Mouse (Mus musculus) erythroblast, adult 5-6 weeks (primary cell): ENCODE measurements around the gene Paqr5. TPM values are rescaled to one million over a fixed set of nuclear protein-coding genes. Genes with fewer than 3 reads are reported as not detected.

Source experiments
- ATAC-seq: replicated peaks from 2 replicates; pipeline ENCODE4 v1.8.0; 2016; ENCODE audit warnings: moderate number of reproducible peaks, mild to moderate bottlenecking, moderate TSS enrichment, inconsistent platforms; ENCODE audit not compliant: poor library complexity, low FRiP score, severe bottlenecking
- total RNA-seq, 2 experiments: library from RNA; stranded (forward) in 1 of 2; stranded (reverse) in 1 of 2; fragments of 150-400 nt in 1 of 2; fragments of 200-764, 138-1000 nt in 1 of 2; gene quantifications; 2 replicates each; pipeline versions ENCODE4 v1.2.3 to v1.2.4; 2015 to 2017; ENCODE audit warnings: low replicate concordance in 2 of 2

Gene Paqr5
- total RNA-seq, 2 experiments from 2014 or later = not detected

GRCm38 (mm10) chr9:62015504-62015903 lies 11.2 kb downstream of the Paqr5 start:
- ATAC-seq = no peak

DNA sequence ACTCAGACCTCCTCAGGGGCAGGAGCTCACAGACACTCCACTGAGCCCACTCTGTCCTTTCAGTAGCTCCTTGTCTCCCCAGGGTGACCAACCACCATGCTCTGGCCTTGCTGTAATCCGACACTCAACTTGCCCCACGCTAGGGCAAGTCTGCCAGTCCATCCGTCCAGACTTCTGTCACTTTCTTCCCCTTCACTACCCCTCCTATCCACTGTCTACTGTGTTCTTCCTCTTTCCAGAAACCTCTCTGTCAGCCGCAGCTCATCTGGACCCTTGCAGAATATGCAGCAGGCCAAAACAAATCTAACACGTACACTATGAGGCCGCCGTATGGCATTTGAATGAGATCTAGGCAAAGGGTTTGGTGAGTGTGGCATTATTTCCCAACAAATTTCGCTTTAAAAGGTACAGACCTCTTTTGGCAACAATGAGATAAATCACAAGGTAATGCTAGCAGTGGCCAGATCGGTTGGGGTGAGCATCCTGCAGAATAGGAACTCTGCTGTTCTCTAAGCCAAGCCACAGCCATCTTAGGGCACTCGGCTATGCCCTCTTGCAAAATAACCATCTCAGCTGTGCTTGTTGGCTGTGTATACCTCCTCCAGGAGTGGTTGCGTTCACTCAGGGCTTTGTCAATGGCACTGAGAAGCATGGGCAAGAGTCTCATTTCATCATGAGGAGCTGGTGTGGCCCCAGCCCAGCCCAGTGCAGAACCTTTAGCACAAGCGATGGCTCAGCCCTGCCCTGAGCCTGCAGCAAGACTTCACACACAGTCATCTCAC lies 13.1 kb downstream of the Paqr5 start:
- ATAC-seq = no peak

DNA sequence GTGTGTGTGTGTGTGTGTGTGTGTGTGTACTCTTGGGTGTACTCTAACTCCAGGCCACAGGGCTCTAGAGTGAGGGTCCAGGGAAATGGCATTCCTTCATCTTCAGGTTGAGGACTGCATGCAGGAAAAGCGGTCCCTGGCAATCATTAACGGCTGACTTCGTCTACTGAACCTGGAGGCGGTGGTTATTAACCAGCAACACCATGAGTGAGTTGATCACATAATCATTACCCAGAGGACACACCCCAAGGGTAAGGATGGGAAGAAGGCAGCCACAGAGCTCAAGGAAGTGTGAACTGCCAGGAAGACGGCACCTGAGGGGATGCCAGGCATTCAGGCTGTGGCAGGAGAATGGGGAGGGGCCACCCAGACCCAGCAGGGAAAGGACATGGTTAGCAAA lies 18.3 kb downstream of the Paqr5 start:
- ATAC-seq = no peak

DNA sequence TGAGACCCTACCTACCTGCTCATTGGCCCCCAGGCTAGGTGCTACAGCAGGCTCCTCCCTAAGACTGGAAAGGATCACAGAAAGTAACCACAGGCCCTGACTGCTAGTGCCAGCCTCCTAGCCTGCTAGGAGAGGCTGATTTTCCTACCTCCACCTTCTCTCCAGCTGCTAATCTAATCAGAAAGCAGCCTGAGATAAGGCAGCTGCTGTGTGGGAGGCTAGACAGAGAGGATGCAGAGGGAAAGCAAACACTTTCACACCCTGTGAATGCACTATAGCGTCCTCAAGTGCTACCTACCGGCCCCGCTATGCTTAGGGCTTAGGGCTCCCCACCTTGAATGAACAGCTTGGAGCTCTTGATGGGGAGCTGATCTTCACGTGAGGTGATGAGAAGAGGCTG lies 19.6 kb downstream of the Paqr5 start:
- no peak for ATAC-seq

GRCm38 (mm10) chr9:62003611-62004010 lies 23.0 kb downstream of the Paqr5 start:
- ATAC-seq = no peak

- ATAC-seq = no peak
These were observed 26.8 kb downstream of the Paqr5 start for GRCm38 (mm10) chr9:61999653-62000420.

- no peak for ATAC-seq
These were observed 28.8 kb downstream of the Paqr5 start for GRCm38 (mm10) chr9:61997860-61998259.

DNA sequence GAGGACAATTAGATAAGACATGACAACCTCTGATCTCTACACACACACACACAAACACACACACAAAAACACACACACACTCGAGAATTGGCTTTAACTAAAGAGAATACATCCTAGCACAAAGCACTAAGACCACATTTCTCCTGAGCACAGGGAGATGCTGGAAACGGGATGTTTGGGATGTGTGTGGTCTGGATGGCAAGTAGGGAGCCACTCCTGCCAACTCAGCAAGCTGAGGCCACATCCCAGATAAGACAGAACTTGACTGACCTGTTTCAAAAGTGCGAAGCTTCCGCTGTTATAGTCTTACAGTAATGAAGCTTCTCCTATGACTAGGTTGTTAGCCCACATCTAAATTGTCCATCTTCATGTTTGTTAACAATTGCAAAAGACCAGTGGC lies 35.5 kb downstream of the Paqr5 start:
- ATAC-seq = no peak

DNA sequence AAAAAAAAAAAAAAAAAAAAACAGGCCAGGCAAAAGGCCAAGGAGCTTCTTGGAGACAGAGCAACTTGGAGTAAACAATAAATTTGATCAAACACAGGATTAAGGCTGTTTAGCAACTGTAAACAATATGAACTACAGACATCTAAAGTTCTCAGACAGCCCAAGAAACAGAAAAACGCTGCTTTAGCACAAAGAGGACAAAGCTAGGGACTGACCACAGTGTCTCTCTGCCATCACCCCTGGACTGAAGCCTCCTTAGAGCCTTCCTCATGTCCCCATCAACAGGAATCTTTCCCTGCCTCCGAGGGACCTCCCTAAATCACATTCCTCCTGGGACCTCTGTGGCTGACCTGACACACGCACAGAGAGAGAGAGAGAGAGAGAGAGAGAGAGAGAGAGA lies 35.9 kb downstream of the Paqr5 start:
- no peak for ATAC-seq

DNA sequence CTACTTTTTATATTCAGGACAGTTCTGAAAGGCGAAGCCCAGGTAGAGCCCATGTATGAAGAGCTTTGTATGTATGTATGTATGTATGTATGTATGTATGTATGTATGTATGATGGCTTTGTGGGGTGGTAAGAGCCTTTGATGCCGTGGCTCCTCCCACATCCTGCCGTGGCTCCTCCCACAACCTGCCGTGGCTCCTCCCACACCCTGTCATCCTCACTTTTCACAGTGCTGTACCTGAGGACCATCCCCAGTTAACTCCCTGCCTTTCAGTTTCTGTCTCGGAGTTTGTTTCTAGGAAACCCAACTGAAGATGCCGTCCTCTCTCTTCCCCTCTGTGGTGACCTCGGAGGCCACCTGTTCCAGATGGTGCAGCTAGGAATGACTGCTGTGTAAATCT lies 40.6 kb downstream of the Paqr5 start:
- 0 out of 2 replicates have a peak, but pooled peaks have one; percentile 36 for ATAC-seq

DNA sequence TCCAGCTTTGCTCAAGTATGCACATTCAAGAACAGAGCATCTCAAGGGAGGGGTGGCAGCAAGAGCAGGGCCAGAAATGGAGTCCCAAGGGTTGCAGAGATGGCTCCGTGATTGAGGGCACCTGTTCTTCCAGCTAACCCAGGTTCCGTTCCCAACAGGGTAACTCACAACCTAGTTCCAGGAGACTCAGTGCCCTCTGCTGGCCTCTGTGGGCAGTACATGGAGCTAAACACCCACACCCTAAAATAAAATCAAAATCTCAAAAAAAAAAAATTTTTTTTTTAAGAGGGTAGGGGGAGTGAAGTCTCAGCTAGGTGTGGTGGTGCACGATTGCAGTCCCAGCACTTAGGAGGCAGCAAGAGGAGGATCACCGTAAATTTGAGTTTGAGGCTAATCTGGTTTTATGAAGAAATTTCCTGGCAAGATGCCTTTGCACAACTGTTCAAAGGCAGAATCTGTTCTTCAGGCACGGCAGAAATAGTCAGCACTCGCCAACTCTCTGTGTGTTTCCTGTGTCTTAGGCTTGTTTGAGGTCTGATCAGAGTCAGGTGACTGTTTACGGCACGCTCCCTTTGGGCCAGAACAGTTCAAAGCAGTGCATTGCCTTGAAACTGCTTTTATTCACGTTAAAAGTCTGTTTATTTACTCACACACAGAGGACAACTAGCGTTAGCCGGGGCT lies 41.3 kb downstream of the Paqr5 start:
- peak; percentile 76 for ATAC-seq

GRCm38 (mm10) chr9:61982940-61983620 lies 43.6 kb downstream of the Paqr5 start:
- no peak for ATAC-seq

DNA sequence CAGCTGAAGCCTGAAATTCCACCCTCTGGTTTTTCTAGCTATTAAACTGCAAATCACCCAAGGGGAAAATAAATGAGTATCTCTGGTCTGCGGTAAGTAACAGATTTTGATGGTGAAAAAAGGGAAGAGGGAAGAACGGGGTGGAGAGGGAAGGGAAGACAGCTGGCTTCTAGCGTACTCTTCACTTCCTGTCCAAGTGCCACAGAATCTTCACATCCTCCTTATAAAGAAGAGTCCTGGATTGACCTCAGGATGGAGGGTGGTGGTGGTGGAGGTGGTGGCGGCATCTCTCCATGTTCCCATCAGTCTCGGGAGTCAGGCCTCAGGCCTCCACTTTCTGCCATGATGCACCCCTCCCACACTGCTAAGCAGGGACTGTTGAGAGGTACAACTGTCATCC lies 44.8 kb downstream of the Paqr5 start:
- no peak for ATAC-seq

- ATAC-seq = no peak
These were observed 46.7 kb downstream of the Paqr5 start for GRCm38 (mm10) chr9:61979983-61980382.

DNA sequence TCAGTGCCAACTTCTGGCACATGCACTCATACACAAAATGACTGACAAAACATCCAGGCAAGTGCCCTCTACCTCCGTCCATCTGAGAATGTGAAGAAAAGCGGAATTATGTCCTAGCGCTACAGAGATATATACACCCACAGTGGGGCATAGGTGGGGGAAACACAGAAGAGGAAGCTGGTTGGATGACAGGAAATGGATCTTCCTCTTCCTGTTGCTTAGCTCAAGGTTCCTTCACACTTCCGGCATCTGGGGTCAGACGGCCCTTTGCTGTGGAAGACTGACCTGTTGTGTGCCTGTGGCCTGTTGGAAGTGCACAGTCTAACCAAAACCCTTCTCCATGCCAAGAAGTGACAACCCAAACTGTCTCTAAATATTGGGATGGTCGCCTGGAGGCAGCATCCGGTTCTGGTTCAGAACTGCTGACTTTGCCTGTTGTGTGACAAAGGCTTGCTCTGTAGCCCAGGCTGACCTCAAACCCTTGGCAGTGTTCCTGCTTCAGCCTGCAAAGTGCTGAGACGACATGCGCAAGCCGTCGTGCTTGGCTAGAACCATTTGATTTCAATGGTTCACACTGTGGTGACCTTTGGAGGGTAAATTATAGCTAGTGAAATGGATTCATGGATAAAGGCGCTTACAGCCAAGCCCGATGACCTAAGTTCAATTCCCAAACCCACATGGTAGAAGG lies 49.3 kb downstream of the Paqr5 start:
- no peak for ATAC-seq

DNA sequence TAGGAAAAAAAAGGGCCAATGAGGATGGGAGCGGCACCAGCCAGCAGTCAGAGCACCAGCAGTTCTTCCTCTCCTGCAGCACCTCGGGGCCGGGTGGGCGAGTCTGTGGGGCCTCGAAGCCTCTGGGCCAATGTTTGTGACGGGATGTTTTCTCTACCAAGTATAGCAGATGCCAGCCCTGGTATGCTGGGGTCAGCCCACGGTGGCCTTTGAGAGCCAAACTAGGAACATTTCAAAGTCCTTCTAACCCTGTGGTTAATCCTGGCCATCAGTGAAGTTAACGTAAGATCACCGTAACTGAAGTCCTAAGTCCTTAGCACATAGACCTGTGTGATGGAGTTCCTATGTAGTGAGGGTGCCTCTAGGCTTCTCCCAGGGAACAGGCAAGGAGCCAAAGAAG lies 54.6 kb downstream of the Paqr5 start:
- no peak for ATAC-seq

DNA sequence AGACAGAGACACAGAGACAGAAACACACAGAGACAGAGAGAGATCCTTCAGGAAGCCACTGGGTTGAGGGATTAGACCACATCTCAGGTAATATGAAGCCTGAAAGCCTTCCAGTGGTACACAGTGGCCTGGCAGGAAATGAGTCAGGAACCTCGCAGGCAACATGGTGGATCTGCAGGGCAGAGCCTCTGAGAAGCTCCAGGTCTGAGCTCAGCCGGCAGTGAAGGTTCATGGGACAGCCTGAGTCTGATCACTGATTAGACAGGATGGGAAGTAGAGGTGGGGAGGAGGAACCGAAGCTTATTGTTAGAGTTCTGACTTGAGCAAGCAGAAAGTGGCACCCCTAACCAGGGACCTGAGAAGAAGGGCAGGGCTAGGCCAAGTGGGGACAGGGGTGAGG lies 55.6 kb downstream of the Paqr5 start:
- ATAC-seq = no peak

GRCm38 (mm10) chr9:61967357-61967756 lies 59.3 kb downstream of the Paqr5 start:
- no peak for ATAC-seq

DNA sequence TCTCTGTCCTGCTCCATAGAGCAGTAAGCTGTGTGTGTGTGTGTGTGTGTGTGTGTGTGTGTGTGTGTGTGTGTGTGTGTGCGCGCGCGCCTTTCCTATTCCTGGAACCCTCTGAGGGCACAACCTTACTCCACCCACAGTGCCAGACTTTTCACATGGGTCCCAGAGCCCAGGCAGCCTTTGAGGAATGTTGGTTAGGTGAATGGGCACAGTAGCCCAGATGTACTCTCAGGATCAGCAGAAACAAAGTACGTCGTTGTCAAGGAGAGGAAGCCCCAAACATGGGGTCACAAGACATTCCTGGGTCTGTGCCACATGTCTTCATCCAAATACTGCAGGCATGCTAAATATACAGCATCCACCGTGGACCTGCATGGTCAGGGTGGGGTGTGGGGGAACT lies 60.7 kb downstream of the Paqr5 start:
- no peak for ATAC-seq
